Mouse (Mus musculus): Measurements from ENCODE around the gene Abr.

GRCm38 (mm10) chr11:76487024-76487423, 135.1 kb downstream of the Abr start:
- TF ChIP-seq POLR2A (IDR thresholded peaks at IDR 0.05; ENCODE audit: insufficient read length, low read depth) (no peak), MAX (IDR thresholded peaks at IDR 0.05; ENCODE audit: low read depth) (no peak), USF1 (IDR thresholded peaks at IDR 0.05; ENCODE audit: low read depth) (no peak), POLR2AphosphoS2 (IDR thresholded peaks at IDR 0.05; ENCODE audit: insufficient read length, low read depth) (no peak)
